ENCODE assay signal across 26 mouse cellular contexts in genomic region chr13:111494330-111495029, GRCm38 (mm10). TPM values are rescaled to one million over a fixed set of nuclear protein-coding genes. Genes with fewer than 3 reads are reported as not detected.
DNase-seq lines count a peak whose midpoint lies in the region; ATAC-seq lines count a peak whose summit lies in the region.
"Had no signal": no experiment of that assay in that cellular context is flagged by ENCODE, and none has a peak within 500 bp of the region (broad histone marks: within the 10 kb centered on the region; RNA-seq: fewer than 3 reads in every experiment).

No protein-coding gene starts in this region.

- H3K4me1 ChIP-seq in forebrain, embryonic 14.5 days (ENCODE audit: control insufficient read depth, insufficient read depth, low read length), result no peaks in the 10 kb centered on the region
- H3K4me1 ChIP-seq in forebrain, embryonic 16.5 days (replicated peaks; ENCODE audit: control insufficient read depth, insufficient read depth, low read length), result no peaks in the 10 kb centered on the region; the same call in 1 of the 2 replicates
- H3K4me1 ChIP-seq in liver, embryonic 11.5 days (replicated peaks; ENCODE audit: control insufficient read depth, insufficient read depth, low read length), result peaks cover 4% of the 10 kb centered on the region; the same call in 1 of the 2 replicates
- peaks cover 14% of the 10 kb centered on the region for H3K4me1 ChIP-seq in liver, embryonic 12.5 days

- no peak for ATAC-seq in forebrain, embryonic 14.5 days
- ATAC-seq in forebrain, embryonic 16.5 days, result no peak
- ATAC-seq in liver, embryonic 11.5 days (replicated peaks; ENCODE audit: low FRiP score), result no peak
- no peak for ATAC-seq in liver, embryonic 12.5 days
- ATAC-seq: forebrain, postnatal 0 days; inflammation-experienced regulatory T-cells, adult 6 months had no signal

- H3K27ac ChIP-seq in forebrain, embryonic 14.5 days (ENCODE audit: low read depth, low read length), result no peak overlapping the region
- H3K27ac ChIP-seq in forebrain, embryonic 16.5 days (ENCODE audit: low read length), result no peak overlapping the region
- H3K27ac ChIP-seq in liver, embryonic 11.5 days (ENCODE audit: low read depth, low read length), result no peak overlapping the region
- no peak overlapping the region for H3K27ac ChIP-seq in liver, embryonic 12.5 days
- H3K27ac ChIP-seq: embryonic facial prominence, embryonic 10.5 days; gastrocnemius, adult 2 months; heart, embryonic 13.5 days; hindbrain, embryonic 15.5 days had no signal

- no peak overlapping the region for H3K4me3 ChIP-seq in forebrain, embryonic 14.5 days (ENCODE audit: low read depth, low read length)
- no peak overlapping the region for H3K4me3 ChIP-seq in forebrain, embryonic 16.5 days (replicated peaks; ENCODE audit: low read length)
- no peak overlapping the region for H3K4me3 ChIP-seq in liver, embryonic 11.5 days (ENCODE audit: low read depth, low read length)
- no peak overlapping the region for H3K4me3 ChIP-seq in liver, embryonic 12.5 days
- H3K4me3 ChIP-seq: embryonic facial prominence, embryonic 10.5 days; gastrocnemius, adult 2 months; heart, embryonic 13.5 days; hindbrain, embryonic 15.5 days had no signal

- no peaks in the 10 kb centered on the region for H3K36me3 ChIP-seq in forebrain, embryonic 14.5 days (ENCODE audit: control insufficient read depth, insufficient read depth, low read length)
- no peaks in the 10 kb centered on the region for H3K36me3 ChIP-seq in forebrain, embryonic 16.5 days (ENCODE audit: control insufficient read depth, insufficient read depth)
- no peaks in the 10 kb centered on the region for H3K36me3 ChIP-seq in liver, embryonic 11.5 days (ENCODE audit: control insufficient read depth, insufficient read depth, low read length)
- no peaks in the 10 kb centered on the region for H3K36me3 ChIP-seq in liver, embryonic 12.5 days
- H3K36me3 ChIP-seq: embryonic facial prominence, embryonic 10.5 days; heart, embryonic 13.5 days; hindbrain, embryonic 15.5 days had no signal

- 13% methylated on average over 11 of the region's 11 CpGs for WGBS in forebrain, embryonic 14.5 days
- 16% methylated on average over 11 of the region's 11 CpGs for WGBS in forebrain, embryonic 16.5 days
- 68% methylated on average over 11 of the region's 11 CpGs for WGBS in liver, embryonic 11.5 days
- WGBS in liver, embryonic 12.5 days (ENCODE audit: insufficient replicate concordance), result 60% methylated on average over 11 of the region's 11 CpGs

- peak; percentile 29 for DNase-seq in forebrain, embryonic 14.5 days (ENCODE audit: low spot score)
- DNase-seq in liver, embryonic 11.5 days (ENCODE audit: low spot score), result peak; percentile 20
- DNase-seq in R1 (ENCODE audit: low read depth, low spot score), result peak; percentile 23
- DNase-seq in retina, embryonic 14.5 days (ENCODE audit: low spot score), result peak; percentile 22
- no peak for DNase-seq in left cerebral cortex, postnatal 10 days (ENCODE audit: extremely low spot score in 1 of 2, low spot score in 2 of 2)
- DNase-seq: adrenal gland, adult 8-10 months; adrenal gland, postnatal 36 days; cerebellum, adult 11 months; cerebellum, adult 8-10 months; cerebellum, postnatal 25 days; forebrain, postnatal 0 days; gastrocnemius, adult 2 months; gastrocnemius, postnatal 25 days; heart, adult 11 months; heart, postnatal 36 days had no signal

- peaks cover 15% of the 10 kb centered on the region for H3K27me3 ChIP-seq in forebrain, embryonic 14.5 days (replicated peaks; ENCODE audit: control insufficient read depth, insufficient read depth, low read length)
- peaks cover 37% of the 10 kb centered on the region for H3K27me3 ChIP-seq in forebrain, embryonic 16.5 days (replicated peaks; ENCODE audit: control insufficient read depth, insufficient read depth, low read length)
- peaks cover 11% of the 10 kb centered on the region for H3K27me3 ChIP-seq in liver, embryonic 11.5 days (replicated peaks; ENCODE audit: control insufficient read depth, insufficient read depth, low read length)
- H3K27me3 ChIP-seq in liver, embryonic 12.5 days (replicated peaks), result peaks cover 44% of the 10 kb centered on the region

- intact Hi-C loops in left cerebral cortex, postnatal 10 days (cut with DNase I), result no loop called here

- H3K4me2 ChIP-seq in forebrain, embryonic 14.5 days (ENCODE audit: low read length), result no peak overlapping the region
- H3K4me2 ChIP-seq in forebrain, embryonic 16.5 days (ENCODE audit: low read length), result no peak overlapping the region
- no peak overlapping the region for H3K4me2 ChIP-seq in liver, embryonic 11.5 days
- H3K4me2 ChIP-seq in liver, embryonic 12.5 days, result no peak overlapping the region
- H3K4me2 ChIP-seq: heart, embryonic 13.5 days; hindbrain, embryonic 15.5 days had no signal

- no peak overlapping the region for H3K9ac ChIP-seq in forebrain, embryonic 14.5 days (ENCODE audit: low read length)
- no peak overlapping the region for H3K9ac ChIP-seq in forebrain, embryonic 16.5 days (replicated peaks; ENCODE audit: low read depth, low read length)
- H3K9ac ChIP-seq in liver, embryonic 11.5 days (ENCODE audit: low read depth, low read length), result no peak overlapping the region
- H3K9ac ChIP-seq in liver, embryonic 12.5 days, result no peak overlapping the region
- H3K9ac ChIP-seq: forebrain, postnatal 0 days; heart, embryonic 13.5 days; hindbrain, embryonic 15.5 days had no signal

- no peaks in the 10 kb centered on the region for H3K9me3 ChIP-seq in forebrain, embryonic 14.5 days (replicated peaks; ENCODE audit: control insufficient read depth, low read length)
- H3K9me3 ChIP-seq in forebrain, embryonic 16.5 days (ENCODE audit: control insufficient read depth, low read length), result no peaks in the 10 kb centered on the region
- no peaks in the 10 kb centered on the region for H3K9me3 ChIP-seq in liver, embryonic 11.5 days (ENCODE audit: control insufficient read depth, low read length)
- no peaks in the 10 kb centered on the region for H3K9me3 ChIP-seq in liver, embryonic 12.5 days (replicated peaks)
- H3K9me3 ChIP-seq: embryonic facial prominence, embryonic 10.5 days; heart, embryonic 13.5 days; hindbrain, embryonic 15.5 days had no signal

RNA-seq across cellular contexts. Expression of gene Gpbp1, which starts 4.6 kb away (rescaled TPM):
- polyA plus RNA-seq in forebrain, embryonic 14.5 days (2014; fragmentation: Nextera tagmentation; extraction: Ambion mirVana), result 115 and 132 TPM in 2 replicates
- polyA plus RNA-seq in forebrain, embryonic 16.5 days (2015; fragmentation: Nextera tagmentation; extraction: Ambion mirVana), result 107 and 122 TPM in 2 replicates
- 76.1 and 79.0 TPM in 2 replicates for polyA plus RNA-seq in liver, embryonic 11.5 days (2014; fragmentation: Nextera tagmentation; extraction: Ambion mirVana)
- 50.7 and 51.1 TPM in 2 replicates for polyA plus RNA-seq in liver, embryonic 12.5 days (2016; fragmentation: Nextera tagmentation; extraction: Ambion mirVana)
- 10 to 100 TPM; 76.8 to 82.3 TPM for total RNA-seq in left cerebral cortex, postnatal 10 days (2021)

RNA-seq across cellular contexts. Expression of gene Gm49496, which starts 55.3 kb away (rescaled TPM):
- polyA plus RNA-seq in forebrain, embryonic 14.5 days (2014; fragmentation: Nextera tagmentation; extraction: Ambion mirVana), result not detected in 2 replicates
- polyA plus RNA-seq in forebrain, embryonic 16.5 days (2015; fragmentation: Nextera tagmentation; extraction: Ambion mirVana), result not detected in 2 replicates
- not detected in 2 replicates for polyA plus RNA-seq in liver, embryonic 11.5 days (2014; fragmentation: Nextera tagmentation; extraction: Ambion mirVana)
- not detected in 2 replicates for polyA plus RNA-seq in liver, embryonic 12.5 days (2016; fragmentation: Nextera tagmentation; extraction: Ambion mirVana)
- not detected for total RNA-seq in left cerebral cortex, postnatal 10 days (2021)
- total RNA-seq: adrenal gland, adult 8-10 months; adrenal gland, postnatal 36 days; CH12.LX; forebrain, postnatal 0 days; gastrocnemius, adult 2 months; gastrocnemius, postnatal 25 days; heart, postnatal 36 days had no signal
- polyA plus RNA-seq: cortical plate, adult 2 months; embryonic facial prominence, embryonic 10.5 days; embryonic facial prominence, embryonic 14.5 days; forebrain, postnatal 0 days; heart, embryonic 13.5 days; heart, postnatal 0 days; hindbrain, embryonic 11.5 days; hindbrain, embryonic 15.5 days; inflammation-experienced regulatory T-cells, adult 6 months had no signal

Comparison
In these comparisons a context has a peak if more than half of its experiments do, and no peak if none do; other contexts are left out.
1. DNase-seq: peak in forebrain, embryonic 14.5 days (single experiment), liver, embryonic 11.5 days (single experiment), R1 (single experiment) and retina, embryonic 14.5 days (single experiment); none in left cerebral cortex, postnatal 10 days (0 of 2).